Mouse (Mus musculus): ENCODE measurements at regions not wholly inside any gene's neighbourhood (a gene's known extent, or its start where the extent isn't known, plus 50 kb on each side); places are given as distances from the start of the nearest gene placed in this dataset.

DNA sequence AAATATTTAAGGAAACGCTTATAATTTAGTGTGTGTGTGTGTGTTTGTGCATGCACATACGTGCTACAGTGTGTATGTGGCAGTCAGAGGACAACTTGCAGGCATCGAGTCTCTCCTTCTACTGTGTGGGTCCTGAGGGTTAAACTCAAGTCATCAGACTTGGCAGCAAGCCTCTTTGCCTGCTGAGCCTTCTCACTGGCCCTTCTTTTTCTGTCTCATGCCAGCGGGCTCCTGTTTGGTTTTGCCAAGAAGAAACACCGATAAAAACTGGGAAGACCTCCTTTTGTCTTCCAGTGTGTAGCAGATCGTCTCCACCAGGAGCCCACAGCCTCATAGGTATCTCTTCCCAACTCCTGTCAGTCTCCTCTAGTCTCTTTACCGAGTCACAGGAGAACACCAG, 81.9 kb upstream of the Rbpj start:
- no peak for DNase-seq

DNA sequence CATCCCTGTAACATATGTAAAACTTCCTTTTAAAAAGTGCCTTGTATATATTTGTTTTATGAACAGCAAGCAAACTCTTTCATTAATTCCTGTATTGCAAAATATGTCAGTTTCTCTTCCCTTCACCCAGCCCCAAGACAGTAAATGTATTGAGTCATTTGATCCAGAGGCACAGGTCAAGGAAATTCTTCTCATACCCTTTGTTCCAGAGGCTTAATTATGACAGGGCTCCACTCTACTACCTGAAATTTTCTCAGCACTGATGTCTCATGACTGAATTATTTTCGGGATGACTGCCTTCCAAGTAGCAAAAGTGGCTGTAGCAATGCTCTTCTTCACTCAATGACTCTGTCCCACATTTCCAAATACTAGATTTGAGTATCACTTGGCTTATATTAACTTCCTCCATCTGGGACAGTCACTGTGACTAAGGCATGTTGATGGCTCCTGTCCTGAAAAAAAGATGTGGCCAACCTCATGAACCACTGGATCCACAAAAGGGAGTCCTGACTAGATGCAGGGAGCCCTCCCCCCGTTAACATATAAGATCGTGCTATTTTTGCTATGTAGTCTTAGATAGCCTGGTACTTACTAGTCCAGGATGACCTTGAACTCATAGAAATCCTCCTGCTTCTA, 80.3 kb upstream of the Rbpj start:
- no peak for DNase-seq

DNA sequence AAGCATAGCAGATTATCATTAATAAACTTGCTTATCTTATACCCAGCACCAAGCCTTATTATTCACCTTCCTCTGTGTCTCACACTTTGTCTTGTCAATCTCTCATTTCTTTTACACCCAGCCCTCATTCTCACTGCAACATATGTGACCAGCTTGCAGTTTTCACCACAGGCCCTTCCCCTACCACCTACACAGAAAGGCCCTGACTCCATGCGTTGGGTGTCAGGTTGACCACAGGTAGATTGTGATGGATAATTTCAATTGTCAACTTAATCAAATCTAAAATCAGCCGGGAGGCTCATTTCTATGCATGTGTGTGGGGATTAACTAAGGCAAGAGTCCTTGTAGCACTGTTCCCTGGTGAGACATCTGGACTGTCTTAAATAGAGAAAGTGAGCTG, 72.4 kb upstream of the Rbpj start:
- DNase-seq, result no peak

DNA sequence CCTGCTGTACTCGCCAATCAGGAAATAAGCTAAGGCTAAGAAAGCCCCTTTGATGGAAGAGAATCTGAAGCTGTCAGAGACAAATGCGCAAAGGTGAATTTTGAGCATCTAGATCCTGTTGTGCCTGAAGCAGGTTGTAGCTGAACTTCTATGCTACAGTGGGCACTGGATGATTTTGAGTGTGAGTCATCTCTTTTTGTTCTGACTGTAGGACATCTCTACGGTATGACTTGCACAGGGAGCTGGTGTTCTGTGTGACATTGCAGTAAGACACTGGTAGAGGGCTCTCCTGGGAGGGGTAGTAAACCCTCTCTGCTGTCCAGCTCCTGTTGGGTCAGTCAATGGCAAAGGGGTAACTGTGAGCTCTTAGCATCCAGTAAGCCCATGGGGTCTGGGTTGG, 71.4 kb upstream of the Rbpj start:
- DNase-seq, result no peak

DNA sequence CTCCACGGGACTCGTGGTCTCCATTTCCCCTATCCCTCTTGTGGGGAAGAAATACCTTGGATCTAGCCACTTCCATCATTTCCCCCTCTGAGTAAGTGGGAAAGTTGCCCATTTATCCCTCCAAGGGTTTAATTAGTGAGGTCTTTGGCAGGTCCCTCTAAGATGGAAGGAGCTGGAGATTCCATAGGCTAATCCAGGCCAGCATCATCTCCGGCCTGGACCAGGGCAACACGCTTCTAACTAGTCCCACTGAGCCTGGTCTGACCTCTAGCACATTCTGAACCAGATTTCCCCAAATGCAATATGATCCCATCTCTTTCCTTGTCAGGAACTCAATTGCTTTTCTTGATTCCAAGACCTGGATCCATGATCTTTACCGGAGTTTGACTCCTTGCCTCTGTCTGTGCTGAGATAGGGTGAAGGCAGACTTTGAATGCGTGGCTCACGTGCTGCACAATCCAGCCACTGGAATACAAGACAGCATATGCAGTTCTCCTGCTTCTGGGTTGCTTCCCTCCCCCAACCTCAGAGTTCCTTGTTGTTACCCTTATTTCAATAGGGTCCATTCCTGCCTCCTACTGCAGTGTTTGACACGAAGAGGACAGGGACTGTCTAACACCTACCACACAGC, 67.4 kb upstream of the Rbpj start:
- no peak for DNase-seq

DNA sequence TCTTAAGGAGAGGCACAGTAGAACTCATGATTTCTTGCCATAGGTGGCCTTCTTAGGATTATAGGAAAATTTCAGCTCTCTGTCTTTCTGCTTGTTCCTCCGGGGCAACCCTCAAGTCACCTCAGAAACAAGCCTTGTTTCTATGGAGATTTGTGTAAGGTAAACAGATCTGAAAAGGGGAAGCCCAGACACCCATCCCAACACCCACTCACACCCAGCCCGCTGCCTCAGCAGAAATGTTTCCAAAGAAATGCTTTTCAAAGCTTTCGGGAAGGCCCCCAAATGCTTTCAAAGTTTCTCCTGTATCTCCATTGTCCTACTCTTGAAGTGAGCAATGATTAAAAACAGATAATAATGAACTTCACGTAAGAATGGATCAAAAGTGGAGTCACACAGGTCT, 64.9 kb upstream of the Rbpj start:
- no peak for DNase-seq

DNA sequence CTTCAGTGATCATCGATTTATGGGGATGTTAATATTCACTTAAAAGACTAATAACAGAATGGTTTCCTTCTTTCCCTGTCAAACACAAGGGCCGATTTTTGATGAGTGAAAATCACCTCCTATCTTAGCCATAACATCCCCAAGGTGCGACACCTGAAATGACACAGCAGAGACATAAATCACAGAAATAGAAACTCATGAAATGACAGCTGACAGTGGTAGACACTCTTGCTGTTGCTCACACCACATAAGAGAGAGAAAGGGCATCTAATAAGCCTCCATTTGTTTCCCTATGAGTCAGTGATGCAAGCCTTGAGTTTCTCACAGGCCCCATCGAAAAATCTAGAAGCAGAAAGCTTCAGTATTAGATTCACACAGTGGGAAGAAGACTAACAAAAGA, 63.9 kb upstream of the Rbpj start:
- no peak for DNase-seq

DNA sequence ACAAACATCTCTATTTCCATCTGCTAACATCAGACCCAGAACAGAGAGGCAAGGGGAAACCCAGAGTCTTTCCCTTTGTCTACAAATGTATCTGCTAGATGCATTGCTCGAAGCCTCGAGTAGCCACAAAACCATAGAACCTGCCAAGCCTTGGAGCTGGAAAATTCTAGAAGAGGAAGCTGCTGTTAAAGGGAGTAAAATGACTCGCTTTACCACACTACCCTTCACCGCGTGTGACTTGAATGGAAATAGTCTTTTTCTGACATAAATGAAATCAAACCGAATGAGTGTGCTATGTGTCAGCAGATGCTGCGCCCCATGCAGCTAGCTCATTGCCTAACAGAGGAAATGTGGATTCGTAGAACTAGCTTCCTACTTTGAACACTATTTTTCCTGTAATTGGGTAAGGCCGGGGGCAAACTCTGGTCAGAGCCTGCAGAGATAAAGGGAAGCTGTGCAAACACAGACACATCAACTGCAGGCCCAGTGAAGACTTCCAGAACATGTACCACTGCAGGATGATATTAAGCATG, 63.3 kb upstream of the Rbpj start:
- no peak for DNase-seq

DNA sequence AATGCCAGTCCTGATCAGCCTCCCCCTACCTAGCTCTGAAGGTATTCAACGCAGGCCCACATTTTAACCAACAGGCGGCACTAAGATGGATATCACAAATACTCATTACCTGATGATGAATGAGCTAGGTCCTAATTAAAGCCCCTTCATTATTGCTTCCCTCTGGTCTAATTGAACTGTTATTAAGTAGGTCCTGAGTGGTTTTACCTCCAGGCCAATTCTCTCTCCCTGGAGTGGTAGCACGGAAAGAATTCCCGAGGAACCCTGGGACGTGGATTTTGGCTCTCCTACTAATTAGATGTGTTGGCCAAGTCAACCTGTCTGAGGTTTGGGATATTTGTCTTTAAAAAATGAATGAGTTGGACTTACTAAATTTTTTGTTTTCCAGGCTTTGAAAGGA, 60.0 kb upstream of the Rbpj start:
- DNase-seq, result no peak

DNA sequence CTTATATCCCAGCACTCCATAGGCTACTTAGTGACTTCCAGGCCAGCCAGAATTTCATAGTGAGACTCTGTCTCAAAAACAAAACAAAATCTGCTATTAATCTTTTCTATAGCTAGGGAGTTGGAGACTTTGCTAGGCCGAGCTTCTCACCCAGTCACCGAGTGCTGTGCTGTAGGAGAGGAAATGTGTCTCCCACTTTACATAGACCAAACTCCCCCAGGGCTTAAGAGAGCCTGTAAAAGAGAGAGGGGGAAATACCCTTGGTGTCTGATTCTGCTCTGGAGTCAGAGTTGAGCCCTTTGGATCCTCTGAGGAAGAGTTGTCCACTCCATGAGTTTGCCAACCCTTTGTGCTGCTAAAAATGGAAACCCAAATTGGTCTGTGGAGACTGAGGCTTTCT, 58.3 kb upstream of the Rbpj start:
- DNase-seq, result no peak

DNA sequence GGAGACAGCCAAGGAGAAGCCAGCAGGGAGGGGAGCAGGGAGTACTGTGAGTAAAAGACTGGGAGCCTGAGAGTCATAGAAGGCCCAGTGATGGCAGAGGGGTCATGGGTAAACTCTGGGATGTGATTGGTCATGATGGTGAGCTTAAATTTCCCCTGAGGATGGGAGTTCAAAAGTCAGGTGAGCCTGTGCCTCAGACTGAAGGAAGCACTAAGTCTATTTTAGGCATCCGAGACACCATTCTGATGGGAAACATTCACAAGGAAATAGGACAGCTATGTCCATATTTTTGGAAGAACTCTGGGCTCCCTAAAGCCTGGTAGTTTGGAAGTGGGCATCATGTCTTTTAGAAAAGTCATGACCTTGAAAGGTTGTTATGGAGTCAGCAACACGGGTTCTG, 57.7 kb upstream of the Rbpj start:
- DNase-seq, result no peak

DNA sequence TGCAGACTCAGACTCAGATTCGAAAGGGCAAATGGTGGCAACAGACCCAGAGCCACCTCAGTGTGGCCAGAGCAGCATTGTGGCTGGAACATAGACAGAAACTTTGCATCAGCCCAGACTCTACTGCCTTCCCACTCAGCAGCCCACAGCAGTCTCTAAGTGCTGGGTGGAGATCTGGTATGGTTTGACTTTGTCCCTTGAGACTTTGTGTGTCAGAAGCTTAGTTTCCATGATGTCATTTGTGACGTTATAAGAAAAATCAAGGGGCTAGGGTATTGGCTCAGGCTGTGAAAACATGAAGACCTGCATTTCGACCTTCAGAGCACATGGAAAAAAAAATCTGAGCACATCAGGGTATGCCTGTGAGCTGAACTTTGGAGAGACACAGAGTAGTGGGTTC, 56.2 kb upstream of the Rbpj start:
- DNase-seq, result no peak

DNA sequence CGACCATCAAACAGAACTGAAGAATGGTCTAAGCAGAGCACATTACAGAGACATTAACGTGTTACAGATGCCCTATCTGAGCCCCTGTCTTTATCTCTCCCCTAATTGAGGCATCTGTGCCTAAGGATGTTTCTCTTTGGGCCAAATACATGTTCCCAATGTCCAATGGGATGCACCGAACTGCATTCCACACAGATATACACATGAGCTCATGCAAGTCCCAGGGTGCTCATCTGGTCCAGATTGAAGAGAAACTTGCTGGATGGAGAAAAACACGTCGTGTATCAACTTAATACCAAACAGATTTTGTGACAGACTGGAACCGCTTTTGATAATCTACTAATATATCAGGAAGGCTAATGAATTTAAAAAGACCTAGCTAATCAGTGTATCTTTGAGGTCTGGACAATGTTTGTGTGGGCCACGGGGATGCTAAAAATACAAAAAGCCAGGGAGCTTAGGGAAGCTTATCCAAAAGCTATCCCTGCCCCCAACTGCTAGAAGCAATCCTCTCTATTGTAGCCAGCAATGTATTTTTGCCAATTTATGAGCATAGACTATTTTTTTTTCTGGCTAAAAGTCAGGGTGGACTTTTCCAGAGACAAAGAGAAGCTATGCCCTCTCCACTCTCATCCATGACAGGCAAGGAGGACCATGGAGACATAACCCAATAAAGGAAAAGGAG, 53.4 kb upstream of the Rbpj start:
- DNase-seq, result no peak

DNA sequence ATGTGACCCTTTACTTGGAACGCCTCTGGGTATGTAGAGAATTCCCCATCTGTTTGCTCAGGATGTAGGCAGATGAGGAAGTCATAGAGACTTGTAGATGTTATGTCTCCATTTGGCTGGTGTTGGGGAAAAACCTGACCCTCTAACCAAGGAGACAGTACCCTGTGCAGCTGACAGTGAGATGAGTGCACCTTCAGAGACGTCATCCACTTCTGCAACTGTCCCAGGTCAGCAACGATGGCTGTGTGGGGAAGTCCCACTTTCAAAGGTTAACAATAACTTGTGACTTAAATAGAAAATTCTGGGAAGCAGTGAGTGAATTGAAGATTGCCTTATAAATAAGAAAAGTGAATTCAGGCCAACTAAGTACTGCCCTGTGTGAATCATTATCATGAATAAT, 52.3 kb upstream of the Rbpj start:
- DNase-seq, result no peak

DNA sequence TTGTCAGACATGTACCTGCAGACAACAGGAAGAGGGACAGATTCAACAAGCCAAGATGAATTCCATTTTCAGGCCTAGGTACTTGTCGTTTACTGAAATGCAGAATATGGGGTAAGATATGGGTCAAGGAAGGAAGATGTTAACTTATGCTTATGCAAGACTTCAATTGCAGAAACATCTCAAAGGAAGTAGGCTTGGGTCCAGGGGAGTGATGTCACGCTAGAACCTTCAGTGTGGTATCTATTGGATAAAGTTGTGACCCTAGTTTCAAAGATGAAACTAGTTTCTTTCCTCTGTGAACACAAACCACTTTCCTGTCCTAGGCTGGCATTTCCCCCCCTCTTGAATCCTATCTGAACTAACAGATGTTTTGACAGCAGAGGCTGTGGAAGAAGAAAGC, 50.5 kb upstream of the Rbpj start:
- DNase-seq, result no peak

All from cerebellum, adult 11-12 months (tissue).